Mouse (Mus musculus): ENCODE data around the gene Rps3.

The Rps3 gene

GRCm38 (mm10) chr7:99499128-99499527 lies 15.6 kb upstream of the Rps3 start:
- POLR2A ChIA-PET: interaction anchor here in 2 of 4 experiments (0.6 to 2.0 kb wide), 11 partner anchors 10 to 128 kb away, joined by 3 to 14 read pairs (median 3); partner anchors contain the start of genes Rps3 (in 2 of the 2) and Tpbgl (in 1 of the 2)

GRCm38 (mm10) chr7:99489708-99490107 lies 6.2 kb upstream of the Rps3 start:
- ChIA-PET POLR2A (interaction anchor here in 3 of 4 experiments (0.5 to 1.6 kb wide), 7 partner anchors 9 to 321 kb away, joined by 3 to 7 read pairs (median 3); no protein-coding TSS in a partner anchor), CTCF (interaction anchor here in 1 of 4 experiments (1.3 kb wide), 1 partner anchor 10 kb away, joined by 3 read pairs; no protein-coding TSS in a partner anchor)

More at GRCm38 (mm10) chr7:99499128-99499527, 15.6 kb upstream of the Rps3 start:
- CTCF ChIA-PET: interaction anchor here (0.6 to 3.1 kb wide), 15 partner anchors 11 to 715 kb away, joined by 3 to 71 read pairs (median 7); partner anchors contain the start of gene Tpbgl (in 1 of the 4)

GRCm38 (mm10) chr7:99484679-99485078 lies 1.1 kb upstream of the Rps3 start:
- POLR2A ChIA-PET: interaction anchor here in 2 of 4 experiments (1.5 to 10.6 kb wide), 3 partner anchors 8 to 14 kb away, joined by 4 to 184 read pairs (median 4); partner anchors contain the start of gene Klhl35 (in 1 of the 2)
- CTCF ChIA-PET: no interaction called here

GRCm38 (mm10) chr7:99483924-99484319 lies 384 bp upstream of the Rps3 start:
- ChIA-PET POLR2A (interaction anchor here in 3 of 4 experiments (0.5 to 10.6 kb wide), 98 partner anchors 8 to 1222 kb away, joined by 3 to 184 read pairs (median 4); partner anchors contain the start of genes Tpbgl (in 2 of the 3), Xrra1 (in 2 of the 3), Arrb1 (in 1 of the 3) and Dgat2 (in 1 of the 3)), CTCF (interaction anchor here in 1 of 4 experiments (0.7 kb wide), 1 partner anchor 176 kb away, joined by 3 read pairs; no protein-coding TSS in a partner anchor)

- POLR2A ChIA-PET: interaction anchor here in 3 of 4 experiments (0.7 to 10.6 kb wide), 38 partner anchors 9 to 1010 kb away, joined by 3 to 184 read pairs (median 4); partner anchors contain the start of genes Gdpd5 (in 1 of the 3), Klhl35 (in 1 of the 3), Map6 (in 1 of the 3) and Serpinh1 (in 1 of the 3)
- CTCF ChIA-PET: no interaction called here
These were observed 901 bp downstream of the Rps3 start for GRCm38 (mm10) chr7:99482637-99483036.

- ChIA-PET POLR2A (interaction anchor here in 3 of 4 experiments (0.7 to 10.6 kb wide), 28 partner anchors 7 to 381 kb away, joined by 3 to 184 read pairs (median 4); partner anchors contain the start of genes Gdpd5 (in 1 of the 3), Klhl35 (in 1 of the 3), Map6 (in 1 of the 3) and Serpinh1 (in 1 of the 3)), CTCF (interaction anchor here in 1 of 4 experiments (1.1 to 1.4 kb wide), 2 partner anchors 23 to 113 kb away, joined by 3 read pairs; no protein-coding TSS in a partner anchor)
These were observed 6.3 kb downstream of the Rps3 start for GRCm38 (mm10) chr7:99477235-99477634.

- POLR2A ChIA-PET: interaction anchor here (0.6 to 10.6 kb wide), 49 partner anchors 6 to 863 kb away, joined by 3 to 184 read pairs (median 4); partner anchors contain the start of genes Emsy (in 1 of the 4), Gdpd5 (in 1 of the 4), Klhl35 (in 1 of the 4) and Map6 (in 1 of the 4)
- CTCF ChIA-PET: interaction anchor here in 1 of 4 experiments (1.1 to 1.4 kb wide), 2 partner anchors 24 to 113 kb away, joined by 3 read pairs; no protein-coding TSS in a partner anchor
These were observed 6.9 kb downstream of the Rps3 start for GRCm38 (mm10) chr7:99476558-99477114.

GRCm38 (mm10) chr7:99475562-99475911 lies 8.0 kb downstream of the Rps3 start:
- CTCF ChIA-PET: no interaction called here
- POLR2A ChIA-PET: interaction anchor here (0.5 to 10.6 kb wide), 31 partner anchors 5 to 703 kb away, joined by 3 to 184 read pairs (median 4); partner anchors contain the start of genes Rps3 (in 3 of the 4), Klhl35 (in 1 of the 4), Map6 (in 1 of the 4) and Serpinh1 (in 1 of the 4)

GRCm38 (mm10) chr7:99474836-99475561 lies 8.5 kb downstream of the Rps3 start:
- ChIA-PET CTCF (interaction anchor here in 1 of 4 experiments (0.5 to 0.6 kb wide), 2 partner anchors 135 to 818 kb away, joined by 3 read pairs; partner anchors contain the start of gene Emsy), POLR2A (interaction anchor here in 3 of 4 experiments (0.6 to 10.6 kb wide), 26 partner anchors 6 to 637 kb away, joined by 3 to 184 read pairs (median 4); partner anchors contain the start of genes Rps3 (in 3 of the 3) and Serpinh1 (in 1 of the 3))

GRCm38 (mm10) chr7:99473638-99474407 lies 9.7 kb downstream of the Rps3 start:
- ChIA-PET POLR2A (interaction anchor here in 3 of 4 experiments (0.8 to 10.6 kb wide), 6 partner anchors 7 to 92 kb away, joined by 3 to 184 read pairs (median 4); partner anchors contain the start of genes Rps3 (in 2 of the 3) and Gdpd5 (in 1 of the 3)), CTCF (no interaction called here)

- CTCF ChIA-PET: interaction anchor here (0.5 to 1.6 kb wide), 44 partner anchors 9 to 767 kb away, joined by 3 to 21 read pairs (median 3); partner anchors contain the start of gene Gdpd5 (in 1 of the 4)
- POLR2A ChIA-PET: interaction anchor here in 3 of 4 experiments (0.5 to 10.6 kb wide), 23 partner anchors 8 to 387 kb away, joined by 3 to 184 read pairs (median 3); partner anchors contain the start of genes Rps3 (in 3 of the 3), Uvrag (in 1 of the 3) and Xrra1 (in 1 of the 3)
These were observed 12.0 kb downstream of the Rps3 start for GRCm38 (mm10) chr7:99471578-99471977.

- POLR2A ChIA-PET: interaction anchor here in 3 of 4 experiments (0.6 to 10.6 kb wide), 7 partner anchors 9 to 342 kb away, joined by 3 to 184 read pairs (median 3); partner anchors contain the start of gene Rps3 (in 2 of the 3)
- CTCF ChIA-PET: interaction anchor here in 3 of 4 experiments (0.6 to 1.3 kb wide), 4 partner anchors 19 to 512 kb away, joined by 3 to 5 read pairs (median 4); no protein-coding TSS in a partner anchor
These were observed 13.7 kb downstream of the Rps3 start for GRCm38 (mm10) chr7:99469680-99470405.

- CTCF ChIA-PET: interaction anchor here in 2 of 4 experiments (0.6 to 1.3 kb wide), 5 partner anchors 17 to 337 kb away, joined by 3 to 5 read pairs (median 4); no protein-coding TSS in a partner anchor
- POLR2A ChIA-PET: interaction anchor here in 3 of 4 experiments (0.8 to 10.6 kb wide), 8 partner anchors 10 to 341 kb away, joined by 3 to 184 read pairs (median 4); partner anchors contain the start of genes Rps3 (in 3 of the 3) and Gdpd5 (in 1 of the 3)
These were observed 15.0 kb downstream of the Rps3 start for GRCm38 (mm10) chr7:99468283-99469132.

- ChIA-PET POLR2A (interaction anchor here in 3 of 4 experiments (1.3 to 10.6 kb wide), 3 partner anchors 13 to 16 kb away, joined by 3 to 184 read pairs (median 4); partner anchors contain the start of gene Rps3 (in 2 of the 3)), CTCF (interaction anchor here in 2 of 4 experiments (0.5 kb wide), 2 partner anchors 167 to 239 kb away, joined by 3 to 4 read pairs; no protein-coding TSS in a partner anchor)
These were observed 15.6 kb downstream of the Rps3 start for GRCm38 (mm10) chr7:99467916-99468282.

- CTCF ChIA-PET: interaction anchor here in 1 of 4 experiments (0.6 kb wide), 1 partner anchor 1845 kb away, joined by 4 read pairs; no protein-coding TSS in a partner anchor
- POLR2A ChIA-PET: interaction anchor here in 2 of 4 experiments (0.6 to 10.6 kb wide), 4 partner anchors 13 to 304 kb away, joined by 3 to 184 read pairs (median 4); partner anchors contain the start of gene Rps3 (in 1 of the 2)
These were observed 17.7 kb downstream of the Rps3 start, which contains the start of gene Klhl35 for GRCm38 (mm10) chr7:99465811-99466210. Klhl35 (plus strand) TSS chr7:99466004.
